Mouse (Mus musculus) kidney, embryonic 14.5 days (tissue): ENCODE results near the gene Cd164l2. TPM values are rescaled to one million over a fixed set of nuclear protein-coding genes. Genes with fewer than 3 reads are reported as not detected.

Experiments used
- ATAC-seq: fragments of 200-750 bp; cut with Nextera tagmentation; 2 replicates; pipeline ENCODE4 v1.8.0; 2017; ENCODE audit warnings: moderate number of reproducible peaks, mild to moderate bottlenecking, moderate TSS enrichment, moderate library complexity; ENCODE audit not compliant: low FRiP score, low TSS enrichment
- H3K27ac ChIP-seq: fragments of 300-500 bp; sonication (generic); 2 replicates; pipeline ENCODE4 v1.5.1; 2014; ENCODE audit warnings: low read depth, mild to moderate bottlenecking, low read length, moderate library complexity, mixed read lengths
- H3K27me3 ChIP-seq: fragments of 300-500 bp; sonication (generic); 2 replicates; pipeline ENCODE4 v1.6.1; 2014; ENCODE audit warnings: mild to moderate bottlenecking, low read length; ENCODE audit not compliant: control insufficient read depth, insufficient read depth
- H3K36me3 ChIP-seq: fragments of 300-500 bp; sonication (generic); 2 replicates; pipeline ENCODE4 v1.6.1; 2014; ENCODE audit warnings: low read length, mixed read lengths; ENCODE audit not compliant: control insufficient read depth, insufficient read depth
- H3K4me1 ChIP-seq: fragments of 300-500 bp; sonication (generic); 2 replicates; pipeline ENCODE4 v1.6.1; 2014; ENCODE audit warnings: low read length, mixed read lengths; ENCODE audit not compliant: control insufficient read depth, insufficient read depth
- H3K4me2 ChIP-seq: fragments of 300-500 bp; sonication (generic); replicated peaks from 2 replicates; pipeline ENCODE4 v1.6.1; 2014; ENCODE audit warnings: low read depth, mild to moderate bottlenecking, low read length
- H3K4me3 ChIP-seq: fragments of 300-500 bp; sonication (generic); 2 replicates; pipeline ENCODE4 v1.5.1; 2014; ENCODE audit warnings: mild to moderate bottlenecking, low read length
- H3K9ac ChIP-seq: fragments of 300-500 bp; sonication (generic); 2 replicates; pipeline ENCODE4 v1.6.1; 2014; ENCODE audit warnings: low read depth, mild to moderate bottlenecking, low read length, moderate library complexity
- H3K9me3 ChIP-seq: fragments of 300-500 bp; sonication (generic); 2 replicates; pipeline ENCODE4 v1.6.1; 2016; ENCODE audit warnings: low read length; ENCODE audit not compliant: control insufficient read depth
- WGBS: fragments of 180-500 bp; shearing (Covaris S2); extraction: QIAGEN DNeasy Blood & Tissue Kit; methylation state at CpG from one replicate; pipeline ENCODE4 v1.1.7; 2014; 5-methylcytosine and 5-hydroxymethylcytosine counted together
- polyA plus RNA-seq: library from polyadenylated mRNA; unstranded; fragments of >200 nt; fragmentation: Nextera tagmentation; extraction: Ambion mirVana; gene quantifications from 2 replicates; pipeline ENCODE4 v1.2.1, GENCODE M21; 2014

The Cd164l2 gene
- polyA plus RNA-seq, 1 experiment from 2014 or later, result 6.9 TPM

- H3K9me3 ChIP-seq, result no peaks in the 10 kb centered on the region
- no peak overlapping the region for H3K4me2 ChIP-seq
- WGBS, result 73% methylated on average over 7 of the region's 7 CpGs
- no peak for ATAC-seq
- no peak overlapping the region for H3K4me3 ChIP-seq
- H3K4me1 ChIP-seq, result peaks cover 28% of the 10 kb centered on the region
- H3K27ac ChIP-seq, result peak overlapping the region; percentile 48; the same call in 1 of the 2 replicates
- peaks cover 28% of the 10 kb centered on the region for H3K36me3 ChIP-seq
- no peaks in the 10 kb centered on the region for H3K27me3 ChIP-seq
- H3K9ac ChIP-seq, result no peak overlapping the region
These were observed 36.7 kb upstream of the Cd164l2 start for GRCm38 (mm10) chr4:133175274-133175673.

- ATAC-seq, result no peak
- WGBS, result 47% methylated on average over 14 of the region's 14 CpGs
- Histone ChIP-seq H3K9me3 (no peaks in the 10 kb centered on the region), H3K36me3 (peaks cover 31% of the 10 kb centered on the region), H3K9ac (no peak overlapping the region), H3K4me2 (no peak overlapping the region), H3K27ac (no peak overlapping the region), H3K27me3 (no peaks in the 10 kb centered on the region), H3K4me3 (no peak overlapping the region), H3K4me1 (peaks cover 28% of the 10 kb centered on the region)
These were observed 35.8 kb upstream of the Cd164l2 start for GRCm38 (mm10) chr4:133175998-133176760.

- ATAC-seq, result no peak
- Histone ChIP-seq H3K4me2 (no peak overlapping the region), H3K4me1 (peaks cover 28% of the 10 kb centered on the region), H3K9me3 (no peaks in the 10 kb centered on the region), H3K27ac (no peak overlapping the region; the same call in 1 of the 2 replicates), H3K9ac (no peak overlapping the region), H3K27me3 (no peaks in the 10 kb centered on the region), H3K36me3 (peaks cover 32% of the 10 kb centered on the region), H3K4me3 (no peak overlapping the region)
- 72% methylated on average over 18 of the region's 18 CpGs for WGBS
These were observed 35.0 kb upstream of the Cd164l2 start for GRCm38 (mm10) chr4:133176761-133177403.

DNA sequence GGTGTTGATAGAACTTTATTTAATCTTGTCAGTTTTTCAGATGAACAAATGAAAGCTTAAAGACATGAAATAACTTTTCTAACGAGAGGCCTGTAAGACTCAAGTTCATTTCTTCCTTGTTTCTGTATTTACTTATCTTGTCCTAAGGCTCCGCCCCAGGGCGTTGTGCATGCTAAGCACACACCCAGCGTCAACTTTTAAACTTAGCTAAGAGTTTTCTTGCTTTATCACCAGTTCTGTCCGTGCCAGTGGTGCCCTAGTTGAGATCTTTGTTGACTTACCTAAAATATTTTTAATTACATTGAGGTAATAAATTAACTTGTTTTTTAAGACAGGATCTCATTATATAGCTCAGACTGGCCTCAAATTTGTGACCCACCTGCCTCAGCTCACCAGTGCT is 33.6 kb upstream of the Cd164l2 start:
- Histone ChIP-seq H3K9ac (no peak overlapping the region), H3K4me1 (peaks cover 26% of the 10 kb centered on the region), H3K36me3 (peaks cover 35% of the 10 kb centered on the region), H3K4me3 (no peak overlapping the region), H3K27me3 (no peaks in the 10 kb centered on the region), H3K27ac (no peak overlapping the region), H3K4me2 (no peak overlapping the region), H3K9me3 (no peaks in the 10 kb centered on the region)
- ATAC-seq, result no peak
- 88% methylated on average over 5 of the region's 5 CpGs for whole genome bisulfite sequencing

DNA sequence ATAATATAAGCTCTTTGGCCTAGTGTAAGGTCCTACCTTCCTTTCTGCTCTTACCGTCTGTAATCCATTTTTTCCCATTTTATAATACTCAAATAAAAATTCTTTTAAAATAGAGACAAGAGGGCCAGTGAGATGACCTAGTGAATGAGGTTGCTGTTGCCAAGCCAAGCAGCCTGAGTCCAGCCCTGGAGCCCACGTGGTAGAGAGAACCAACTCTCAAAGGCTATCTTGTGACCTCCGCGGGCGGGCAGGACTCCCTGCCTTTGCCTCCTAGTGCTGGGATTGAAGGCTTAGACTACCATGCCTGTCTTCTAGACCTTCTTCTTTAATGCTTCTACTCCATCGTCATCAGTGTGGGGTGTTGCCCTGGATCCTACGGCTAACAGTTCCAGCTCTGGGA is 32.7 kb upstream of the Cd164l2 start:
- H3K4me3 ChIP-seq, result no peak overlapping the region
- H3K27ac ChIP-seq, result no peak overlapping the region
- peaks cover 32% of the 10 kb centered on the region for H3K4me1 ChIP-seq
- ATAC-seq, result no peak
- no peak overlapping the region for H3K9ac ChIP-seq
- no peaks in the 10 kb centered on the region for H3K9me3 ChIP-seq
- 95% methylated on average over 7 of the region's 7 CpGs for WGBS
- H3K36me3 ChIP-seq, result peaks cover 39% of the 10 kb centered on the region
- H3K27me3 ChIP-seq, result no peaks in the 10 kb centered on the region
- H3K4me2 ChIP-seq, result no peak overlapping the region

DNA sequence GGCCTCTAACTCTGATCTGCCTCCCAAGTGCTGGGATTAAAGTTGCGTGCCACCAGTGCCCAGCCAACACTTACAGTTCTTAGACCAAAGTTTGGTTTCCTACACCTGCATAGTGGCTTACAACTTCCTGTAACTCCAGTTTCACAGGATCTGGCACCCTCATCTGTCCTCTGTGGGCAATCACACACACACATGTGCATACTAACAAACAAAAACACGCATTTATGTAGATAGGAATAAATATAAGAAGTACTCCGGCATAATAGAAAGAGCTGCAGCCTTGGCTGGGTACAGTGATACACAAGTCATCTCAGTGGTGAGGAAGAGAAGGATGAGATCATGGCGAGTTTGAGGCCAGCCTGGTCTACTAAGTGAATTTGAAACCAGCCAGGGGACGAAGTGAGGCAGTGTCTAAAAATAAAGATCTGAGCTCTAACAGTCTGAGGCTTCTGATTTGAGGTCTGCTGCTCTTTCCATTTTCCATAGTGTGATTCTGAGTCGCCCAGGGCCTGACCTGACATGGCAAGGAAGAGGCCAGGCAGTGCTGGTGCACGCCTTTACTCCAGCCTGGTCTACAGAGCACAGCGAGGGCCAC is 29.4 kb upstream of the Cd164l2 start:
- Histone ChIP-seq H3K27ac (no peak overlapping the region; the same call in 1 of the 2 replicates), H3K27me3 (no peaks in the 10 kb centered on the region), H3K36me3 (peaks cover 43% of the 10 kb centered on the region), H3K4me3 (no peak overlapping the region), H3K9ac (no peak overlapping the region), H3K4me2 (no peak overlapping the region), H3K4me1 (peaks cover 24% of the 10 kb centered on the region), H3K9me3 (no peaks in the 10 kb centered on the region)
- no peak for ATAC-seq
- 93% methylated on average over 8 of the region's 8 CpGs for WGBS

- no peaks in the 10 kb centered on the region for H3K9me3 ChIP-seq
- no peak overlapping the region; the same call in 1 of the 2 replicates for H3K9ac ChIP-seq
- H3K27me3 ChIP-seq, result no peaks in the 10 kb centered on the region
- 44% methylated on average over 14 of the region's 14 CpGs for WGBS
- H3K4me3 ChIP-seq, result no peak overlapping the region
- H3K4me1 ChIP-seq, result peaks cover 24% of the 10 kb centered on the region
- no peak for ATAC-seq
- H3K27ac ChIP-seq, result peak overlapping the region; percentile 57; the same call in 1 of the 2 replicates
- H3K36me3 ChIP-seq, result peaks cover 49% of the 10 kb centered on the region
- no peak overlapping the region for H3K4me2 ChIP-seq
These were observed 27.7 kb upstream of the Cd164l2 start for GRCm38 (mm10) chr4:133184031-133184897.

DNA sequence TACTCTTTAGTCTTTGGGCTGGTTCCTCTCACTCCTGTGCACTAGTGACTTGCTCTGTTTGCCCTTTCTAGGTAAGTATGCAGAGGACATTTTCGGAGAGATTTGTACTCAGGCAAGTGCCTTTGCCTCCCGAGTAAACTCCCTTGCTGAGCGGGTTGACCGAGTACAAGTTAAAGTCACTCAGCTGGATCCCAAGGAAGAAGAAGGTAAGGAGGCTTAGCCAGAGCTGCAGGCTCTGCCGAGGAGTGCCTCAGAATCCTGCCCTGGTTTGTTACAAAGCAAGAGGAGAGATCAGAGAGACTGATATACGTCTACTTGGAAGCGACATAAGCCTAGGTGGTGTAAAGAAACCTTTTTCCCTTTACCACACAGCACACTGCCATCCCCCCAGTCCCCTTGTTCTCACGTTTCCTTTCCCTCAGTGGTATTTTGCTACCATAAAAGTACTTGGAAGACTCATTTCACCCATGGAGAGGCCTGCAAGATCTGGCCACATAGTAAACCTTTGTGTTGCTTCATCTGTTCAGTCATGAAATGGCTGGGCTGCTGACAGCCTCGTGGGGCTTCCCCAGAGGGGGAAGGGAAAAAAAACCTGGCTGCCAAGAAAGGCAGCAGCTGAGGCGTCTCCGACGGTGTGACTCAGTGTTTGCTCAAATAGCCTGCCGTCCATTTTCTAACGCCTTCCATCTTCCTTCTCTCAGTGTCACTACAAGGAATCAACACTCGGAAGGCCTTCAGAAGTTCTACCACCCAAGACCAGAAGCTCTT is 26.8 kb upstream of the Cd164l2 start:
- peak overlapping the region; percentile 57 for H3K27ac ChIP-seq
- no peak overlapping the region for H3K9ac ChIP-seq
- no peak overlapping the region for H3K4me2 ChIP-seq
- peaks cover 50% of the 10 kb centered on the region for H3K36me3 ChIP-seq
- H3K4me1 ChIP-seq, result peaks cover 24% of the 10 kb centered on the region
- no peaks in the 10 kb centered on the region for H3K9me3 ChIP-seq
- no peaks in the 10 kb centered on the region for H3K27me3 ChIP-seq
- WGBS, result 18% methylated on average over 15 of the region's 15 CpGs
- no peak overlapping the region for H3K4me3 ChIP-seq
- no peak; the same call in 1 of the 2 replicates for ATAC-seq
